Mouse (Mus musculus): ENCODE data around the gene Slc17a7. TPM values are rescaled to one million over a fixed set of nuclear protein-coding genes. Genes with fewer than 3 reads are reported as not detected.
"Not testable (repeated sequence)": the region's sequence is repeated elsewhere in the genome, so short reads cannot be mapped to it uniquely, and the experiment has no call there.

Slc17a7 gene
- polyA plus RNA-seq, 1 experiment, result 0.58 TPM

DNA sequence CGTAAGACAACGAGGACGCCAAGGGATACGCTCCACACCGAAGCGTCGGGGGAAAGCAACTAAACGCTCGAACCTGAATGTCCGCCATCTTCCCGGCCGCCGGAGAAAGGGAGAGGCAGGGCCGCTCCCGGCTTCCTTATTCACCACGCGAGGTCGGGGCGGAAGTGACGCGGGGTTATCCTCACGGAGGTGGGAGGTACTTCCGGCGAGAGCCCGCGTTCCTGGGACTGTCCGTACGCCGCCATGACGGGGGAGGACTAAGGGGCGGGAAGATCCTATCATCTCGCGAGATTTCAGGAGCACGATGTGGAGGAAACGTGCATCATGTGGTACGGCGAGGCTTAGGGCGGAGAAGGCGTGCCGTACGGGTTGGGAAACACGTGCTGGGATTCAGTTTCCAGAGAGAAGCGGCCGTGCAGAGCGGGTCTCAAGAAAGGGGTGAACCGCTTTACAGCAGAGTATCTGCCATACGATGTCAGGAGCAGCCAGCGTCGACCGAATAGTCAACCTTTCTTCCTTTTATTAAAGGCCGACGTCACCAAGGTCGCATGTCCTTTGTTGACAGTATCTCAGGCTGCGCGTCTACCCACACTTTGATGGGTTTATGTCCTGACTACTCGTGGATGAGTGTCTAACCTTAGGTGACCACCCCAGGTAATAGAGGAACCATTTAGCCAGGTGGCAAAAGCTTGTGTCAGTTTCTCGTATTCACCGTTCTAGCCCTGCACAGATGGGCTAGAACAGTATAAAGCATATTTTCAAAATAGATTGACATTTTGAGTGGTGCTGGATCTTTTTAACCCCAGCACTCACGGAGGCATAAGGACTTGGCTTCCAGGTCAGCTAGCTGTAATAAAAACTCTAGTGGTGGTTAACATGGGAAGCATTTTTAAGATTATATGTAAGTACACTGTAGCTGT, 39.3 kb upstream of the Slc17a7 start, which contains the start of gene Rps11:
TSS of gene Rps11 (minus strand) at position 216 of the 920 bp plus-strand sequence.
- 0 out of 2 replicates have a peak, but pooled peaks cover 5% of the 10 kb centered on the region for H3K4me1 ChIP-seq (ENCODE audit: control insufficient read depth, insufficient read depth, low read length)
- peak within 1 kb of the TSS; percentile 68 for H3K27ac ChIP-seq (ENCODE audit: insufficient read depth, low read length)
- peak within 1 kb of the TSS; percentile 86 for H3K4me3 ChIP-seq (ENCODE audit: insufficient read depth, low read length)
- TF ChIP-seq POLR2A (IDR thresholded peaks at IDR 0.05; ENCODE audit: low read depth, low read length), result peak; percentile 89
- no peak for TF ChIP-seq CTCF (IDR thresholded peaks at IDR 0.05; ENCODE audit: borderline replicate concordance, insufficient read depth, low read length)

DNA sequence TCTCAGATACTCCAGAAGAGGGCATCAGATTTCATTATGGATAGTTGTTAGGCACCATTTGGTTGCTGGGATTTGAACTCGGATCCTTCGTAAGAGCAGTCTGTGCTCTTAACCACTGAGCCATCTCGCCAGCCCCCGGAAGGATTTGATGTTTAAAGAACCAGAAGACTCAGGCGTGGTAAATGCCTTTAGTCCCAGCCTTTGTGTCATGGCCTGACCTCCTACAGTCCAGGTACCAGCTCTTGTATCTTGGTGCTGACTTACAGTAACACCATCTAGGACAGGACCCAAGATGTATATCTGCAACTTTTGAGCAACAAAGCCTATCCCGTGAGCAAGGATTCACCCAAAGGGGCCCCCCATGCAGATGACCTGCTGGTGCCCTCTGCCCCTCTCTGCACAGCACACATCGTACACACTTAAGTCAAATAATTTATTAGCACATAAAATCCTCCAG, 38.6 kb upstream of the Slc17a7 start:
- H3K4me3 ChIP-seq (ENCODE audit: insufficient read depth, low read length), result peak overlapping the region; percentile 99; the same call in 1 of the 2 replicates
- 0 out of 2 replicates have a peak, but pooled peaks cover 5% of the 10 kb centered on the region for H3K4me1 ChIP-seq (ENCODE audit: control insufficient read depth, insufficient read depth, low read length)
- no peak overlapping the region for H3K27ac ChIP-seq (ENCODE audit: insufficient read depth, low read length)
- TF ChIP-seq CTCF (IDR thresholded peaks at IDR 0.05; ENCODE audit: borderline replicate concordance, insufficient read depth, low read length) (no peak), POLR2A (IDR thresholded peaks at IDR 0.05; ENCODE audit: low read depth, low read length) (peak; percentile 14; the same call in 1 of the 2 replicates)

DNA sequence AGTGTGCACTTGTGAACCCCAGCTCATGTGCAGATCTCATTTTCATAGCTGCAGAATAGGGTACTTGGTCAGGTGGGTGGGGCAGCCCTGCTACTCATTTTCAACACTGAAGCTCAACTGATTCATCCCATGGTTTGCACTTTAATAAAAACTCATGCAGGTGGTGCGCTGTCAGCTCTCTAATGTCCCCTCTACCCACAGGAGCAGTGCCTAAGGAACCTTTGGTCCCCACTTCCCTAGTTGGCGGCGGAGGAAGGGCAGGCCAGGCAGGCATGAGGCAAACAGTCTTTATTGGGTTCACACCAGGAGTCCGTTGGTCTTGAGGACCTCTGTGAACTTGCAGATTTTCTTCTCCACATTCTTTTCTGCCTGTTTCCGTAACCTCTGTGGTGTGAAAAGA, 38.1 kb upstream of the Slc17a7 start:
- peak overlapping the region; percentile 77; the same call in 1 of the 2 replicates for H3K27ac ChIP-seq (ENCODE audit: insufficient read depth, low read length)
- H3K4me1 ChIP-seq (ENCODE audit: control insufficient read depth, insufficient read depth, low read length), result not testable (repeated sequence)
- H3K4me3 ChIP-seq (ENCODE audit: insufficient read depth, low read length), result peak overlapping the region; percentile 99

GRCm38 (mm10) chr7:45126147-45126843, 37.5 kb upstream of the Slc17a7 start:
- H3K27ac ChIP-seq (ENCODE audit: insufficient read depth, low read length), result peak overlapping the region; percentile 77
- H3K4me1 ChIP-seq (ENCODE audit: control insufficient read depth, insufficient read depth, low read length), result 0 out of 2 replicates have a peak, but pooled peaks cover 5% of the 10 kb centered on the region
- peak overlapping the region; percentile 99 for H3K4me3 ChIP-seq (ENCODE audit: insufficient read depth, low read length)
- no peak for TF ChIP-seq CTCF (IDR thresholded peaks at IDR 0.05; ENCODE audit: borderline replicate concordance, insufficient read depth, low read length)
- no peak for TF ChIP-seq POLR2A (IDR thresholded peaks at IDR 0.05; ENCODE audit: low read depth, low read length)

- TF ChIP-seq CTCF (IDR thresholded peaks at IDR 0.05; ENCODE audit: borderline replicate concordance, insufficient read depth, low read length) (no peak), POLR2A (IDR thresholded peaks at IDR 0.05; ENCODE audit: low read depth, low read length) (peak; percentile 12; the same call in 1 of the 2 replicates)
- Histone ChIP-seq H3K4me1 (ENCODE audit: control insufficient read depth, insufficient read depth, low read length) (0 out of 2 replicates have a peak, but pooled peaks cover under 1% of the 10 kb centered on the region), H3K4me3 (ENCODE audit: insufficient read depth, low read length) (peak overlapping the region; percentile 99), H3K27ac (ENCODE audit: insufficient read depth, low read length) (peak overlapping the region; percentile 77)
Observed at GRCm38 (mm10) chr7:45126844-45127699, 36.7 kb upstream of the Slc17a7 start.

GRCm38 (mm10) chr7:45127700-45128224, 36.0 kb upstream of the Slc17a7 start:
- Histone ChIP-seq H3K4me3 (ENCODE audit: insufficient read depth, low read length) (peak overlapping the region; percentile 99), H3K4me1 (ENCODE audit: control insufficient read depth, insufficient read depth, low read length) (no peaks in the 10 kb centered on the region), H3K27ac (ENCODE audit: insufficient read depth, low read length) (peak overlapping the region; percentile 77)
- TF ChIP-seq CTCF (IDR thresholded peaks at IDR 0.05; ENCODE audit: borderline replicate concordance, insufficient read depth, low read length) (no peak), POLR2A (IDR thresholded peaks at IDR 0.05; ENCODE audit: low read depth, low read length) (peak; percentile 42; the same call in 1 of the 2 replicates)

DNA sequence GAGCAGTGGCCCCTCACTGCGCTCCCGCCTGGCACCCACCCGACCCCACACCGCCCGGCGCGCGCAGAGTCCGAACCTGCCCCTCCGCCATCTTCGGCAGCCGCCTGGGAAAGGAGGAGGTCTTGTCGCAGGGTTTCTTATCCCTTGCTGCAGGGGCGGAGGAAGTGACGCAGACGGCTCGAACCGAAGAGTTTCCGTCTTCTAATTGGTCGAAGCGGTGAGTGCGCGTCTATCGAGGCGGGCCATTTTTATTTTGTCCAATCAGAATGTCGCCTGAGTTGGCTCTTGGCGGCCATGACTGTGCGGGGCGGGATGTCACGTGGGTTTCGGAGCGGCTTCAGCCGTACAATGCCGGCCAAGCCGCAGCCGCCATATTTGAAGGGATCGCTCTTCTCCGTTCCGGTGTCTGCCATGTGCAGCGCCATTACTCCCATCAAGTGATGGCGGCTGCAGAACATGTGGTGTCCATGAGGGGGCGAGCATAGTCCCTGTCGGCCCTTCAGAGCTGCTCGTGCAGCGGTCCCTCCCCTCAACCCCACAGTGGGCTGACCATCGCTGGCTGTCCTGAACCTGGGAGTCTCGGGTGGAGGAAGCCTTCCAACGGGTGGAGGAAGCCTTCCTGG, 35.0 kb upstream of the Slc17a7 start, which contains the start of gene Rpl13a:
TSS of gene Rpl13a (minus strand) at position 138 of the 623 bp plus-strand sequence.
- H3K27ac ChIP-seq (ENCODE audit: insufficient read depth, low read length), result peak within 1 kb of the TSS; percentile 95
- peak; percentile 97 for TF ChIP-seq POLR2A (IDR thresholded peaks at IDR 0.05; ENCODE audit: low read depth, low read length)
- TF ChIP-seq CTCF (IDR thresholded peaks at IDR 0.05; ENCODE audit: borderline replicate concordance, insufficient read depth, low read length), result peak; percentile 77; the same call in 1 of the 2 replicates
- peak within 1 kb of the TSS; percentile 99 for H3K4me3 ChIP-seq (ENCODE audit: insufficient read depth, low read length)
- H3K4me1 ChIP-seq (ENCODE audit: control insufficient read depth, insufficient read depth, low read length), result no peaks in the 10 kb centered on the region

GRCm38 (mm10) chr7:45129318-45129717, 34.4 kb upstream of the Slc17a7 start:
- H3K27ac ChIP-seq (ENCODE audit: insufficient read depth, low read length), result peak overlapping the region; percentile 95
- no peaks in the 10 kb centered on the region for H3K4me1 ChIP-seq (ENCODE audit: control insufficient read depth, insufficient read depth, low read length)
- peak overlapping the region; percentile 45 for H3K4me3 ChIP-seq (ENCODE audit: insufficient read depth, low read length)
- TF ChIP-seq CTCF (IDR thresholded peaks at IDR 0.05; ENCODE audit: borderline replicate concordance, insufficient read depth, low read length) (no peak), POLR2A (IDR thresholded peaks at IDR 0.05; ENCODE audit: low read depth, low read length) (peak; percentile 45)
